Mouse (Mus musculus): ENCODE results near the gene Tspoap1. TPM values are rescaled to one million over a fixed set of nuclear protein-coding genes. Genes with fewer than 3 reads are reported as not detected.

Tspoap1 gene
- polyA plus RNA-seq, 1 experiment from 2014 or later: 2.5 TPM

MicroRNAs encoded within 50 kb of the gene (microRNA counts, 519-probe panel; counts per million panel counts)
- microRNA mmu-miR-142-3p (4,091 counts per million, percentile 63 among the panel's probes with 10 or more counts), microRNA mmu-miR-142-5p (4,418 counts per million, percentile 72 among the panel's probes with 10 or more counts)

Small RNA genes lying within 50 kb of the gene (microRNA-seq; reads per million reads assigned to microRNA genes)
- gene Mir142 (not detected), gene Mir142b (not detected)

Other genes starting within 250 kb of the Tspoap1 start
- not detected in 2 replicates for gene Gm11492, start 193.9 kb upstream of the Tspoap1 start, polyA plus RNA-seq (2014; fragmentation: Nextera tagmentation; extraction: Ambion mirVana)
- gene Sept4, start 191.6 kb upstream of the Tspoap1 start, polyA plus RNA-seq (2014; fragmentation: Nextera tagmentation; extraction: Ambion mirVana): 17.2 and 19.5 TPM in 2 replicates
- gene Mtmr4, start 168.4 kb upstream of the Tspoap1 start, polyA plus RNA-seq (2014; fragmentation: Nextera tagmentation; extraction: Ambion mirVana): 35.3 and 36.2 TPM in 2 replicates
- gene Hsf5, start 143.4 kb upstream of the Tspoap1 start, polyA plus RNA-seq (2014; fragmentation: Nextera tagmentation; extraction: Ambion mirVana): 0.23 and 0.38 TPM in 2 replicates
- 18.9 and 22.2 TPM in 2 replicates for gene Rnf43, start 97.8 kb upstream of the Tspoap1 start, polyA plus RNA-seq (2014; fragmentation: Nextera tagmentation; extraction: Ambion mirVana)
- 146 and 151 TPM in 2 replicates for gene Supt4a, start 23.0 kb upstream of the Tspoap1 start, polyA plus RNA-seq (2014; fragmentation: Nextera tagmentation; extraction: Ambion mirVana)
- gene Mpo, start 33.0 kb downstream of the Tspoap1 start, polyA plus RNA-seq (2014; fragmentation: Nextera tagmentation; extraction: Ambion mirVana): 1.7 TPM in 2 replicates
- gene Lpo, start 67.7 kb downstream of the Tspoap1 start, polyA plus RNA-seq (2014; fragmentation: Nextera tagmentation; extraction: Ambion mirVana): 0.08 TPM in 1 of 2 replicates, not detected in the other
- gene Mks1, start 92.7 kb downstream of the Tspoap1 start, polyA plus RNA-seq (2014; fragmentation: Nextera tagmentation; extraction: Ambion mirVana): 14.0 and 15.2 TPM in 2 replicates
- gene Epx, start 115.0 kb downstream of the Tspoap1 start, polyA plus RNA-seq (2014; fragmentation: Nextera tagmentation; extraction: Ambion mirVana): 0.17 and 0.46 TPM in 2 replicates
- gene Olfr462, start 131.7 kb downstream of the Tspoap1 start, polyA plus RNA-seq (2014; fragmentation: Nextera tagmentation; extraction: Ambion mirVana): not detected in 2 replicates
- gene Olfr463, start 136.8 kb downstream of the Tspoap1 start, polyA plus RNA-seq (2014; fragmentation: Nextera tagmentation; extraction: Ambion mirVana): 0.13 TPM in 1 of 2 replicates, not detected in the other
- gene Olfr464, start 160.4 kb downstream of the Tspoap1 start, polyA plus RNA-seq (2014; fragmentation: Nextera tagmentation; extraction: Ambion mirVana): not detected in 2 replicates
- gene Dynll2, start 227.0 kb downstream of the Tspoap1 start, polyA plus RNA-seq (2014; fragmentation: Nextera tagmentation; extraction: Ambion mirVana): 14.1 and 20.4 TPM in 2 replicates